Mouse (Mus musculus) retina, postnatal 1 day (tissue): Measurements from ENCODE around the gene Zfp456.
"Not testable (repeated sequence)": the region's sequence is repeated elsewhere in the genome, so short reads cannot be mapped to it uniquely, and the experiment has no call there.

Source experiments
- DNase-seq: peaks from one replicate; pipeline ENCODE4 v3.0.0-alpha.2; 2012

The Zfp456 gene

GRCm38 (mm10) chr13:67375050-67375911 lies at the start of gene Zfp456, which contains the start of gene Gm28041:
TSS of gene Zfp456 (minus strand) at chr13:67375810.
TSS of gene Gm28041 (minus strand) at chr13:67375733.
- DNase-seq: peak; percentile 74

- DNase-seq: not testable (repeated sequence)
Measured at GRCm38 (mm10) chr13:67422532-67422931, 46.9 kb upstream of the Zfp456 start.

DNA sequence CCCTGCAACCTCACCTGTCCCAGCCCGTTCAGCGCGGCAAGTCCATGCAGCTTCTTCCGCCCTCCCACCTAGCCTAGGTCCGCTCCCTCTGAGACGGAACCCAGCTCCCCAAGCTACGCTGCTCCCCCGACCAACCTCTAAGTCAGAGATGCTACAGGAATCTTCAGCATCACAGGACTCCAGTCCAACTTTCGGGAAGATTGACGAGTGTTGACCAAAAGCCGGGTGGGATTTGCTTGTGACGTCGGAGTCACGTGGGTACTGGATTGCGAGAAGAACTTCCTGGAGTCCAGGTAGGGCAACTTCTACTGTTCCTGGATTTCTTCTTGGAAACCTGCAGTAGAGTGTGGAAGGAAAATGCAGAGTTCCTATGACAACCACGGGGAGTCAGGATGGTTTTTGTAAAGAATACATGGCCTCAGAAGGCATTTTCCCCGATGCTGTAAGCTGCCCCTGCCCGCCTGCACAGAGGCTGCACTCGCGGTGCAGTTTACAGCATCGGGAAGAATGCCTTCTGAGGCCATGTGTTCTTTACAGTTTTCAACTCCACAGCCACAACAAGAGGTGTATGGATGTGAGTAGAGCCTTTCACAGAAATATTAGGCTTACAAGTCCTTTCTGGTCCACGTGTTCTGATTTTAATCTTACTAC lies 45.7 kb upstream of the Zfp456 start, which contains the start of gene Zfp459:
Gene Zfp459 (minus strand): TSS at position 212 of the 651 bp plus-strand sequence.
- peak; percentile 71 for DNase-seq

DNA sequence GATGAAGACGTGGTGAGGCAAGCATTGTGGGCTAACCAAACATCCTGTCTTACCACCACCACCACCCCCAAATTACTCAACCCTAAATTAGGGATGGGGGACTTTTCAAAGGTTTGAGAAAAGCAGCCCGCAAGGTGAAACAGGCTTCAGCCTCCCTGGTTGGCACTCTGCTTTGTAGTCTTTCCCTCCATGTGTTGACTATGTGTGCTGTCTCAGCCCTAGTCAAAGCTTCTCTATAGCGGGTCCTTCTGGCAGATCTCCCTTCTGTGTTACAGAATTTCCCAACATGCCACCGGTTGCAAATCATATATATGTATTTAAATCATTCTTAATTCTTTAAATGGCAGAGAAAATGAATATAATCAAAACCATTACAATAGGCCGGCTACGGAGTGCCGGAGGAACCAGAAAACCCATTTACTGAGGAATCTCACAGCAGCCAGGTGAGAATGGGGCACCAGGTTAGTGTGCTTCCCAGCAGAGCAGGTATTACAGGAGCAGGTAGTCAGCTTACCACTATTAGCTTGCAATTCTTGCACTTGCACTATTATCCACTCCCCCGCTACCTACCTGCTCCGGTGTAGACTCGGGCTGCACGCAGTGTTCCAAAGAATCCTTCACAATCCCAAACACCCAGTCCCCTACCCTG lies 45.1 kb upstream of the Zfp456 start:
- DNase-seq: no peak

- no peak for DNase-seq
Measured at GRCm38 (mm10) chr13:67416811-67417210, 41.2 kb upstream of the Zfp456 start.

- no peak for DNase-seq
Measured at GRCm38 (mm10) chr13:67415759-67416158, 40.1 kb upstream of the Zfp456 start.

GRCm38 (mm10) chr13:67413634-67414033 lies 38.0 kb upstream of the Zfp456 start:
- not testable (repeated sequence) for DNase-seq

DNA sequence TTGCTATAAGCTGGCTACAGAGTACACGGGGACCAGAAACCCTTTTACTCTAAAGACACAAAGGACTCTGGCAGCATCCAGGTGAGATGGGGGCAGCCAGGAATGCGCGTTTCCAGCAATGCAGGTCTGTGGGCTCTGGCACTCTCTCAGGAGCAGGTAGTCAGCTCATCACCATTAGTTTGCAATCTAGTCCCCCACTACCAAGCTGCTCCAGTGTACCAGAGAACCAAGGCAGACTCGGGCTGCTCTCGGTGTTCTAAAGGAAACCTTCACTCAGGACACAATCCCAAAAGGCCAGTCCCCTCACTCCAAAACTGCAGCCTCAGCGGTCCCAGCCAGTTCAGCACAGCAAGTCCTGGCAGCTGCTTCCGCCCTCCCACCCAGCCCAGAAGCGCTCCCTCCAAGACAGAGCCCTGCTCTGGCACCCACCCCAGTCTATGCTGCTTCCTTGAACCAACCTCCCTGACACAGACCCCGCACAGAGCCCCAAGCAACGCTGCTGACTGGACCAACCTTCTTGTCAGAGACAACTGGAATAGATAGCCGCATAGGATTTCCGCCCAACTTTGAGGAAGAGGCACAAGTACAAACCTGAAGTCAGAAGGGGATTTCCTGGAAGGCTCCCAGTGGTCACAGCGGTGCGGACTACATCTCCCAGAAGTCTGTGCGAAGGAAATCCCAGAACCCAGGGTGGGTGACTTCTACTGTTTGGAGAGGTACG lies 23.7 kb upstream of the Zfp456 start, which contains the start of gene Zfp429:
Gene Zfp429 (minus strand): TSS at position 637 of the 721 bp plus-strand sequence.
- DNase-seq: peak; percentile 83

DNA sequence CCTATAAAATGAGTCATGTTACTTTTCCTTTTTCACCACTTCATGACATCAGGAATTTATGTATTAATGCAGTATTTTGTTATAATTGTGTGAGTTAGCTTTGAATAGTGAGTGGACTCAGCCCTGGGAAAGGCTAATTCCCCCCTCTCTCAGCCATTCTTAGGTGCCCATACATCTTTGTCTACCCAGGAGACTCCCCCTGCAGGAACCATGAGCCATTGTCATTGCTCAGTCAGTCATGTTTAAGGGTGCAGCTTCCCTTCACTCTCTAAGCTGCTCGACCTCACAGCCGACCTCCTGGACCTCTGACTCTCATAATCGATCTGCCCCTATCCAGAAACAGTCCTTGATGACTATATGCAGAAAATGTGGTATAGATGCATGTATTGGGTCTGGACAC lies 645 bp upstream of the Zfp456 start:
- peak; percentile 9 for DNase-seq

- DNase-seq: peak; percentile 93
Measured at GRCm38 (mm10) chr13:67360131-67360744, 15.4 kb downstream of the Zfp456 start, which contains the start of the genes Gm28044 and Zfp953. TSS of gene Gm28044 (minus strand) at chr13:67360536. TSS of gene Zfp953 (minus strand) at chr13:67360605.

DNA sequence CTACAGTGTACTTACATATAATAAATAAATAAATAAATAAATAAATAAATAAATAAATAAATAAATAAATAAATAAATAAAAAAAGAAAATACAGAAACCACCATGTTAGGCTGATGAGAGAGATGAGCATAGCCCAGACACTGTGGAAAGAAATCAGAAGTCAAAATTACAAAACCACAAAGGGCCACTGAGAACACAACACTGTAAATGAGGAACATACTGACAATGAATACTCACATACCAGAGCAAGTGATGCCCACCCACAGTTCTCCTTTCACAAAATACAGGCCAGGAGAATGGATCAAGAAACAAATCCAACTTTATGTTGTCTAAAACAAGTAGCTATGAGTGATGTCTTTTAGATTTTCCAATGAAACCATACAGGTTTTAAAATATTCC lies 23.8 kb downstream of the Zfp456 start:
- no peak for DNase-seq

DNA sequence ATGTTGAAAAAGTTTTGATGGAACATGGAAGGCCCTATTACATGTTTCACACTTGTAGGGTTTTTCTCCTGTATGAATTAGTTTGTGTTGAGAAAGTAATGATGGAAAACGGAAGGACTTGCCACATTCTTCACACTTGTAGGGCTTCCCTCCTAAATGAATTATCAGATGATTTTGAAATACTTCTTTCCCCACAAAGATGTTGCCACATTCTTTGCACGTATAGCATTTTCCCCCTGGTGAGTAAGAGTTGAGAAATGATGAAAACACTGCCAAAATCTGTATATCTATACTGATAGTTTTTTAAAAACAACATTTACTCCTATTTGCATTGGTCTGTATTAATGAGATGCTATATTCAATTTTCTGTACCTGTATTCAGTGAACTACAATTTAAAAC lies 32.2 kb downstream of the Zfp456 start:
- no peak for DNase-seq

GRCm38 (mm10) chr13:67332877-67333276 lies 42.7 kb downstream of the Zfp456 start:
- no peak for DNase-seq

- DNase-seq: peak; percentile 91
Measured at GRCm38 (mm10) chr13:67332019-67332724, 43.4 kb downstream of the Zfp456 start, which contains the start of gene Zfp595. TSS of gene Zfp595 (minus strand) at chr13:67332570.
